Mouse (Mus musculus): ENCODE results near the gene Kcnb1.

The Kcnb1 gene

DNA sequence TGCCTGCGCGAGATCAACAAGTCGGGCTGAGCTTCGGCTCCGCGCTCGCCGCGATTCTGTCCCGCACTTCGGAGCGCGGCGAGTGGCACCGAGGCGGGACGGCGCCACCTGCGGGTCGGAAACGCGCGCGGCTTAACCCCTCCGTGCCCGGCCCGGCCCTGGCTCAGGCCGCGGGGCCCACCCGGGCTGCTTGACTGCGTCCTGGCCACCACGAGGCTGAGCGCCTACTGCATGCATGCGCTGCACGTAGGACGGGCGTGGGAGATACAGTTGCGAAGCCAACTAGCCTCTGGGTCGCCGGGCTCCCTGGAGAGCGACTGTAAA, at the start of gene Kcnb1:
Kcnb1 (minus strand) TSS at position 80 of the 324 bp plus-strand sequence.
- DNase-seq (ENCODE audit: low read depth, low spot score) = no peak

DNA sequence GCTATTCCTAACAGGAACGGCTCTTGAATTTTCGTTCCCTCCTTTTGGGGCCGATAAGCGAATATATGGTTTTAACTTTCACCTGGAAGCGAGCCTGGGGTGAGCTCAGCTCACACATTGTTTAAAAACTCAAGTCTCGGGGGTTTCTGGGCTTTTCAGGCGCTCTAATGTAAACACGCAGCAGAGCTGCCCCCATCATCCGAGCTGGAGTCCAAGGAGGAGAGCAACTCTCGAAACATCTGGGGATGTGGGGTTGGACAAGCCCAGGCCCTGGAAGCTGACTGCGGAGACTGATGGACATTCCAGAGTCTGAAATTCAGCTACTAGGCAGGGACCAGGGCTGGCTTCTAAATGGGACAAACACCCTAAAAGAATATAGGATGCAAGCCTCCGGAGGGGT, 49.3 kb upstream of the Kcnb1 start:
- DNase-seq (ENCODE audit: low read depth, low spot score) = no peak

DNA sequence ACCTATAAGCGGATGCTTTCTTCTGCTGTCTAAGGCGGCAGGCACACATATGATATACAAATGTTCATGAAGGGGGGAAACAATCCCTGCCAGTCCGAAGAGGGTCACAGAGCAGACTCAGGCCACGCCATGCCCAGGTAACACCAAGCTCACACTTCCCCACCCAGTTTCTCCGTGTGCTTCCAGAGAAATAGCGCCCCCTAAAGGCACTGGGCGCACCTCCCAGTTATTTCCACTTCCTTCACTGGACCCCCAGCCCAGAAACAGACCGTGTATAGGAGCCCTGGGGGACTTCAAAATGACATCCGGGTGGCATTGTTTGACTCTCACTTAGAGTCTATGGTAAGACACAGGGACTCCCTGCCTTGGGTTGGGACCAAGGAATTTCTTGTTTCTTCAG, 47.3 kb upstream of the Kcnb1 start:
- DNase-seq (ENCODE audit: low read depth, low spot score) = no peak

DNA sequence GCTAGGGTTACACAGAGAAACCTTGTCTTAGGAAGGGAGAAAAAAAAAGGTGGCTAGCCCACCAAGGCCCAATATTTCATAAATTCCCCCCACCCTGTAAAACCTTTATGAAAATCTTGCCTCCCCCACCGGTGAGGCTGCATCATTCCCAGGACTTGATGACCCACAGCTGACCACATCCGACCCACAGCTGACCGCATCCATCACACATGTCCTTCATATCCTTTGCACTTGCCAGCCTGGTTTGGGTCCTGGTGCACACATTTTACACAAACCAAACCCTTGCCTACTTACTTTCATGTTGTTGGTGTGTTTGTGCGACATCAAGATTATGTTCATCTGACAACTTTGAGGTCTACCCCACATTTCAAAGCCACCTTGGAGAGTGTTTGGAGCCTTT, 46.2 kb upstream of the Kcnb1 start:
- DNase-seq (ENCODE audit: low read depth, low spot score) = no peak

DNA sequence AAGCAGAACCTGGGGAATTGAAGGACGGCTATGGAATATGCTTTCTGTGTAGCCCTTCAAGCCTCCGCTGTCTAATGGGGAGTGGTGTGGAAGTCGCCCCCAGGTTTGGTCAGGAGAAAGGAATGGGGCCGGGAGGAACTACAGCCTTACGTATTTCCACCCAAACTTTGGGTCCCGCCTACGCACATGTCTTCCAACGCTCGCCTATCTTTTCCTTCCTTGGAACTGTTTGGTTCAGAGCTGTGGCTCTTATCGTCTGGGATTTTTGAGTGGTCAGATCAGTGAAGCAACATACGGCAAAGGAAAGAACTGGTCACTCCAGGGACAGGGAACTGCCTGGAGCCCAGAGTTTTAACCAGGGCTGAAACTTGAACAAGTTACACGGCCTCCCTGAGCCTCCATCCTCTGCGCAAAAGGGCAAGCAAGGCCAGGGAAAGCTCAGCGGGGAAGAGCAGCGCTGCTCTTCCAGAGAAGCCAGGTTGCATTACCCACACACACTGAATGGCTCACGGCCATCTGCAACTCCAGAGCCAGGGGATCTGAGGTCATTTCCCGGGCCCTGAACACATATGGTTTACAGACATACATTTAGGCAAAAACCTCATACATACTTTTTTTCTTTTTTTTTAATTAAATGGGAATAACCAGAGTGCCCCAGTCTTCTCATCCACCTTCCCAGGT, 45.5 kb upstream of the Kcnb1 start:
- DNase-seq (ENCODE audit: low read depth, low spot score) = no peak

DNA sequence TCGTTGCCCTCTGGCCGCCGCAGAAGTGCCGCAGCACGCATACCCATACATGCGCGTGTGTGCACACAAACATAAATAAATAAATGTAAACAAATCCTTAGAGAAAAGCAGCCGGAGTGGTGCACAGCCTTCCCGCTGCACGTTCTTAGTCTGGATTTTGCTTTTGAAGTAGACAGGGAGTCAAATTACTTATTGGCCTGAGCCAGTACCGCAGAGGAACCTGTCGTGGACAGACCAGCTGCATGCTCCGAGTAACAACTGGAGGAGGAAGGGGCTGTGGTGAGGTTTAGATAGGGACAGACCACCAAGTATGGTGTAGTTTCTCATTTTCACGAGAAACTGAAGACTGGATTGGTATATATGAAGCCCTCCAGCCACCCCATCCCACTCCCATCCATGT, 43.8 kb upstream of the Kcnb1 start:
- no peak for DNase-seq (ENCODE audit: low read depth, low spot score)

DNA sequence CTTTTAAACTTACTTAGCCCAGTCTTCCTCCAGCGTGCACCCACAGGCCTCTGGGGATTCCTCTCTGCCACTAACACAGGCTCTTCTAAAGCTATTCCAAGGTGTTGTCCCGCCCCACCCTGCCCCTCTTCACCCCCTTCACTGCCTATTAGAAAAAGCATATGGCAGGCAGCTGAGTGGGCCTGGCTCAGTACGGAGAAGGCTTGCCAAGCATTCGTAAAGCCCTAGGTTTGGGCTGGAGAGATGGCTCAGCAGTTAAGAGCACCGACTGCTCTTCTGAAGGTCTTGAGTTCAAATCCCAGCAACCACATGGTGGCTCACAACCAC, 43.0 kb upstream of the Kcnb1 start:
- DNase-seq (ENCODE audit: low read depth, low spot score) = no peak

DNA sequence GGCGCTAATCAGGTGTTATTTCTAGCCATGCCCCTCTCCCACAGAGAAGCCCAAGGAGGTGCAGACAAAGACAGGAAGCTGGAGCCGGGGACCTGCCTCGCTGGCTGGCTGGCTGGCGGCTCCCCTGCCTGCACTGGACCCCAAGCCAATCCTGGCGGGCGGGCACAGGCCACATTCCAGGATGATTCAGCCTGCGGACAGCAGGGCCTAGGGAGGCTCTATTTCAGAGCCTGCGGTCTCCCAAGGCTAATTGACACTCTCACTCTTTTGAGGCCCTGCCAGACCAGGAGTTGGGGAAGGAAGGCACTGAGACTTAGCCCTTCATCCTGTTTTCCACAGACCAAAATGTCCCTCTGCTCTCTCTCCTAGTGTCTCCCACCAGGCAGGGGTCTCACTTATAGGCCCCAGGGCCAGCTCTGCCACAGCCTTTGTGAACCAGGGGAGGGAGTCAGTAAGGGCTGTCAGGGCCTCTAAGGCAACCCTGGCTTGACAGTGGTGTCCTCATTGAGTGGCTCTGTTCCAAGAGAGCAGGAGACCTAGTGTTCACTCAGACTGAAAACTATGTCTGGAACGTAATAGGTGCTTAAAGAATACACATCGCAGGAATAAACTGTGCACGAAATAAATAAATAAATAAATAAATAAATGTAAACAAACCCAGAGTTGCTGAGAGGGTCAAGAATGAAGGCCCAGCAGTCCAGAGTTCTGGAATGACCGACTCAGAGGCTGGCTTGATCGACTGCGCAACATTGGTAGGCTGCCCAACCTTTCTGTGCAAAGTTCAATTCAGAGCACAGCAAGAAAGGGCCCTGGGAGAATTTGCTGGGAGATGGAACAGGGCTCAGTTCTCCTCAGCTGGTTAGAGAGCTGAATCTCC, 42.4 kb upstream of the Kcnb1 start:
- no peak for DNase-seq (ENCODE audit: low read depth, low spot score)

DNA sequence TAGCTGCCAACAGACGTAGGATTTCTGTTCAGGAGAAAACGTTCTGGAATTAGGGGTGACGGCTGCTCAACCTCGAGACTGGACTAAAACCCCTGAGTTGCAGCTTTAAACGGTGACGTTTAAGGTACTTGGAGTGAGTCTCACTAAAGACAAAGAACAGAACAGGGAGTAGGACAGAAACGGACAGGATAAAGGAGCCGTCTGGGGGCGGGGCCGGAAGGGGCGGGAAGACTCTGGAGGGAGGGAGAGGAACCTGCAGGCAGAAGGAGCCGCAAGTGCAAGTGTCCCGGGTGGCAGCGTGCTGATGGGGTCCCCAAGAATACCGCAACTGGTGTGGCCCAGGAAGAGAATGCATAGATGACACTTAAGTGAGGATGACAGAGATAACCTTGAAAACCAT, 40.6 kb upstream of the Kcnb1 start:
- DNase-seq (ENCODE audit: low read depth, low spot score) = no peak

DNA sequence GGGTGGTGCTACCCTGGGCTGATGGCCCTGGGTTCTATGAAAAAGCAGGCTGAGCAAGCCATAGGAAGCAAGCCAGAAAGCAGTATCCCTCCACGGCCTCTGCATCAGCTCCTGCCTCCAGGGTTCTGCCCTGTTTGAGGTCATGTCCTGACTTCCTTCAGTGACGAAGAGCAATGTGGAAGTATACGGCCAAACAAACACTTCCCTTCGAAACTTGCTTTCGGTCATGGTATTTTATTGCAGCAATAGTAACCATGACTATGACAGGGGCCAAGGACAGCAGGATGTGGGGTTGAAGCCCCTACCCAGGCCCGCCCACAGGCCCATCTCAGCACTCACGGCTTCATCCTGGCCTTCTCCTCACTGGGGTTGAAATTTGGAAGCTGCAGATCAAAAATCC, 35.0 kb upstream of the Kcnb1 start:
- DNase-seq (ENCODE audit: low read depth, low spot score) = no peak

DNA sequence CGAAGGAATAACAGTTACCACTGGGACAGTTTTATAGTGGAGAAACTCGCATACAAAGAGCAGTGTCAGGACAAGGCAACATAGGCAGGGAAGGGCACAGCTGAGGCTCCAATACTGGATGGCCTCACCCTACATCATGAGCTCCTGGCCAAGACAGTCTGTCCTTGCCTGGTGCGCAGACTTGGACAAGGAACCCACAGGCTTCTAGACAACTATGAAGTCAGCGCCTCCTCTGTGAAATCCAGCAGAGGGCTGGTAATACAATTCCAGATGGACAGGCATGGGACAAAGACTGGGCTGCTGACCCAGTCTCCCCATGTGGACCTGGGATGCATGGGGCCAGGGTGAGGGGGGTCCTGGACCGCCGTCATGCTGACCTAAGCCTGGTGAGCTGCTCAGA, 34.2 kb upstream of the Kcnb1 start:
- no peak for DNase-seq (ENCODE audit: low read depth, low spot score)

DNA sequence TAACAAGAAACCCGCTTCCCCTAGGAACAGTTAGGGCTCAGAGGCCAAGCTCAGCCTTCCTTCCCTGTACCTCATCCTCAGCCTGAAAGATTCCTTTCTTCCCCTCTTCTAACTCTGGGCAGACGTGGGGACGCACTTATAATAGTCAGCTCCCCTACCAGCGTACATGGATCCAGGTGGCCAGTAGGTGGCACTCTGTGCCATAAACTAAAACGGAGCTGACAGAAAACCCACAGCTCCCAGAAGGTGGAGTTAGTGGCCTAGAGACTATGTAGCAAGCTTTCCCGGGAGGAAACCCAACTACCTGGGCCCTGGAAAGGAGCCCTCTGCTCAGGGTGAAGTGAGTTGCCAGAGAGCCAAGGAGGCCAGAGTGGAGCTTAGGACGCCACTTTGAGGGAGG, 32.2 kb upstream of the Kcnb1 start:
- DNase-seq (ENCODE audit: low read depth, low spot score) = peak; percentile 28

DNA sequence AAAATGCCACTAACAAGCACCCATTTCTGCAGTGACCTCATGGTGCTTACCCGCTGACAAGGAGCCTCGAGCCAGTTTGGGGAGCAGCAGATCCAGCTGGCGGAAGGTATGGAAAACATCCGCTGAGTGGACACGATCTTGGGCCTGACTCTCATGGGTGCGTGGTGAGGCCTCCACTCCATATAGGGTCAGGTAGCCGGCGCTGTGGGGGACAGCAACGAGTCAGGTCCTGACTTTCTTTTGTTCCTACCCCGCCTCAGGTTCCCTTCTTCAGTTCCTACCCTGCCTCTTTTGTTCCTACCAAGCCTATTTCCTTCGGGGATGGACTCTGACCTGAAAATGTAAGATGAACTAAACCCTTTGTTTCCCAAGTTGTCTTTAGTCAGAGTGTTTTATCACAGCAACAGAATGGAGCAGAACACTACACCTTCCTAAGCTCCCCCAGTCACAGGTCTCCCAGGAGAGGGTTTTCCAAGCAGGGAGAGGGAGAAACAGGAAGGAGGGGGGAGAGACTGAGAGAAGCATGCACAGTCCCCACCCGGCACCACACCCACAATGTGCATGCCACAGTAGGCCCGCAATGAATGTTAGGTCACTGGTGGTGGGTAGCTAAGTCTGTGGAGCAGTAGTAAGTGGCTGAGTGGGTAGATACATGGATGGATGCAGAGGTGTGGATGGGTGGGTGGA, 31.3 kb upstream of the Kcnb1 start:
- no peak for DNase-seq (ENCODE audit: low read depth, low spot score)

DNA sequence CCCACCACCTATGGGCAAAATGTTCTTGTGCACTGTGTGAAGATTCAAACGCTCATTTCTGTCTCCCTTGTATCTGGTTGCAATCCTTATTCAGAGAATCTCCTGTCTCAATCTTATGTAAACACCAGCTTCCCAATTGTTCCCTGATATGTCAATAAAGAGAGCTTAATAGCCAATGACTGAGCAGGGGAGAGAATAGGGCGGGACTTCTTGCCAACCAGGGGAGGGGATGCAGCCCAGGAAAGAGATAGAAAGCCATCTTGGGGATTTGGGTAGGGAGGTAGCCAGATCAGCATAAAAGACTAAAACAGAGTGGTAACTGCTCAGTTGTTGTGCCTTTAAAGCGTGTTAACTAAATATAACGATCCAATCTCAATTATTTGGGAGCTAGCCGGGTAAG, 30.8 kb upstream of the Kcnb1 start:
- no peak for DNase-seq (ENCODE audit: low read depth, low spot score)

DNA sequence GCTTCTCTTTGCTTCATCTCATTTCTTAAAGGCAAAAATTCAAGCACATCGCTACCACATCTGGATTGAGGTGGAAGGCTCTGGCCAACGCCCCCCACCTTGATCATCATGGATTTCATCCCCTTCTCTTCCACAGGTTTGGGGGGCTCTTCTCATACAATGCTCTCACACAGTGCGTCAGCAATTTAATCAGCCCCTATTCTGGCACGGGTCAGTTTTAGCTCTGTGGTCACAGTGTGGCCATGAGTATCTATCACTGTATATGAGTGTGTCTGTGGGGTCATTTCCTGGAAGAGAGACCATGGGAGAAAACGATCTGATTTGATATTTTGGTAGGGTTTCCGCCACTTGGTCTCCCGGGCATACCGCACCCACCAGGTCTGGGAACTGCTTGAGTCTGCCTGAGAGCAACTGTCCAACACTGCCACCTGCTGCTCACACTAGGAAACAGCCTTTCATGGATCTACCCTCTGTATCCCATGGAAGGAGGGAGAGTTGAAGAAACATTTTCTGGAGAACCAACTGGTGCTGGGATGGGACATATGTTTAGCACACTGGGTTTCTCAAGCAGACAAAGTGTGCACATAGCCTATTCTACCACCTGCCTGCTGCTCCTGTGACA, 29.3 kb upstream of the Kcnb1 start:
- DNase-seq (ENCODE audit: low read depth, low spot score) = peak; percentile 16

DNA sequence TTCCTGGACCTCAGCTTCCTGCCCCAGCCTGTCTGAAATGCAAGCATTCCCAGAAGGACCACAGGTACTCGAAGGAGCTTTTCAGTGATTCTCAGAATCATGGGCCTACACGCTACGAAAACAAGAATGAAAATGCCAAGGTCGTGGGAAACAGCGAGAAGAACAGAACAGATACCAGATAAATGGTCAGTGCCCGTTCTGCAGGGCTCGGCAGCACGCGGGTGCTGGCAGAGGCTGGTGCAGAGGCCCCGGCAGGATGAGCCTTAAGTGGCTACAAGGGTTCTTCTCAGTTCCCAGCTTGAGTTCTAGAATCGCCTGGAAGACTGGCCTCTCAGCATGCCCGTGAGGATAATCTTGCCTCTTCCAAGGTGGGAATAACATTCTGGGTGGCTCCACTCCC, 23.7 kb upstream of the Kcnb1 start:
- DNase-seq (ENCODE audit: low read depth, low spot score) = no peak

DNA sequence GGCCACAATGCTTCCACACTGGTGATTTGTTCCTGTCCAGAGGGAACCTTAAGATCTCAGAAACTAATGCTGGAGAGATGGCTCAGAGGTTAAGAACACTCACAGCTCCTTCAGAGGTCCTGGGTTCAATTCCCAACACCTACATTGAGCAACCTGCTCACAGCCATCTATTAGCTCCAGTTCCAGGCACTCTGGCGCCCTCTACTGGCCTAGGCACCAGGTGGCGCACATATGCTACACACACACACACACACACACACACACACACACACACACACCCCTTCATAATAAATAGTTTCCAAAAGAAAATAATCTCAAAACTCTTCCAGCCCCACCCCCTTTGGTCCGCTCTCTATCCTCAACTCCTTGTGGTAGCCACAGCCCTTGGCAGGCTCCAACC, 23.1 kb upstream of the Kcnb1 start:
- DNase-seq (ENCODE audit: low read depth, low spot score) = no peak

DNA sequence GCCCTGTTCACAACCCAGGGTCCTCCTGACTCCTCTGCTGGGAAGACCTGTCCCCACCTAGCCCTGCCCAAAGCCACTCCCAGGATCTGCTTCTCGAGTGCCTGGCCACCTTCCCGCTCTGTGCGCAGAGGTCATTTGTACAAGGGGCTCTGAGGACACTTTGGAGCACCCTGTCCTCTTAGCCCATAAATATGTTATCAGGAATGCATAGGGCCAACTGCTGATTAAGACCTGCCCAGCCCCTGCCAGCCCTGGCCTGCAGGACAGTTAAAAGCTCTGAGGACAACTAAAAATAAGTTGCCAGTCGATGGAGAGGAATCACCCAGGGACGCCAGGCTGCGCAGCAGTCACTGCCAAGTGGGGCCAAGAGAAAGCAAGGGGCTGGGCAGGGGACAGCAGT, 22.6 kb upstream of the Kcnb1 start:
- no peak for DNase-seq (ENCODE audit: low read depth, low spot score)

DNA sequence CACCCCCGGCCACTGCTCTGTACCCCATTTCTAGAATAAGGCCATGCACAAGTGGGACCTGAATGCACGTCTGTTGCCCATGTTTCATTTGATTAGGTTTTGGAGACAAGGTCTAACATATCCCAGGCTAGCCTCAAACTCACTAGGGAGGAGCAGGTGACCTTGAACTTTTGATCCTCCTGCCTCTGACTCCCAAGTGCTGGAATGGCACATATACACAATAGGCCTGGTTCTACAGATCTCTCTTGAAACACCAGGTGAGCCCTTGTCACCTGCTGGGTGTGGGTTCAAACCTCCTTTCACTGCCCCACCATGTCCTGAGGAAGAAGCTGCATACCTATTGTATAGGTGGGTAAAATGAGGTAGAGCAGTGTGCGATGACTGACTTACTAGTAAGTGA, 22.1 kb upstream of the Kcnb1 start:
- no peak for DNase-seq (ENCODE audit: low read depth, low spot score)

DNA sequence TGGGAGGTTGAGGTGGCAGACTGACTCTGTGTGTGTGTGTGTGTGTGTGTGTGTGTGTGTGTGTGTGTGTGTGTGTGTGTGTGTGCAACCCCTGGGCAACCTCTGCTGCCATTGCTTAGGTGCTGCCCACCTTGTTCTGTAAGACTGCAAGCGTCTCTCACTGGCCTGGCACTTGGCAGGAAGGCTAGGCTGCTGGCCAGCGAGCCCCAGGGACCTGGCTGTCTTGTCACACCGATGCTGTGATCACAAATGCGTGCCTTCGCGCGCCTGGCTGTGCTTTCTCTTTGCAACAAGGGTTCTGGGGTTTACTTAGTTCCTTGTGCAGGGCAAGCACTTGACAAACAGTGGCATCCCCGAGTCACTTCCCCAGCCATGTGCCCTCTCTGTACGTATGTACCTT, 19.9 kb upstream of the Kcnb1 start:
- DNase-seq (ENCODE audit: low read depth, low spot score) = no peak

DNA sequence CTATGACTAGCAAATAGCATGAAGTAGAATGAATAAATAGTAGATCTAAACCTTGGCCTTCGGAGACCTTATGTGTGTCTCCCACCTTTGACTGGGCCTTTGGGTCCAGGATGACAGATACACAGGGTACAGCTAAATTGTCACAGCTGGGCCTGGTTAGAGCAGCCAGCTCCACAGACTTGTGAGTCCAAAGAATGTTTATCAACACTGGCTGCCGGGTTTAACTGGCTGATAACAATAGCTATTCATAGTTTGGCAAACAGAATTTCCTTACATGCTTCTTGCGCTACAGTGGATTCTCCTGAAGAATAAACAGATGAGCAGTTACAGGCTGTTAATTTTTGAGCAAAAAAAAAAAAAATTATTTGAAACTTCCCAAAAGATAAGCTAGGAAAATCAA, 19.0 kb upstream of the Kcnb1 start:
- no peak for DNase-seq (ENCODE audit: low read depth, low spot score)

DNA sequence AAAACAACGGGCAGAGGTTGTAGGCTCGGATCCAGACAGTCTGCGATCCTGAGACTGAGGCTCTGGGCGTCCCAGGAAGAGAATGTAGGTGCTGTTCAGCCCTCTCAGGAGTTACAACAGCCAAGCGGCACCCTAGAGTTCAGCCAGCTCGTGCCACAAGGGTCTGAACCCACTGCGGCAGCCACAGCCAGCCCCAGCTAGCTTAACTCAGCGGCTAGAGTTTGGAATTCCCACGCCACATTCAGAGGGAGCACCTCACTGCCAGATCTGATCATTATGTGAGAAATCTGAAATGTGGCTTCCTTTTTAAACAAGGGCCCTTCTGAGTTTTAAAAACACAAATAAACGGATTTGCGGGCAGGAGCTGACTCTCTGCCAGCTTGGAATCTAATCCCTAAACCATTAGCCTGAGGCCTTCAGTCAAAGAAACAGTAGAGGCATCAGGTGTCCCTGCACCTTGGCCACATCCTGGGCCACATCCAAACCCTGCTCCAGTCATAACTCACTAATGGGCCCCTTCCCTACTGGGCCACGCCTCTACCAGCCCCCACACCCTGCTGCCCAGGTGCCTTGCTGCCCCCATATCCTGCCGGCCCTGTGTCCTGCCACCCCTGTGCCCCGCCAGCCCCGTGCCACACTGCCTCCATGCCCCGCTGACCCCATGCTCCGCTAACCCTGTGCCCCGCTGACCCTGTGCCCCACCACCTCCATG, 16.1 kb upstream of the Kcnb1 start:
- DNase-seq (ENCODE audit: low read depth, low spot score) = no peak
